Mouse (Mus musculus) E14TG2a.4 (cell line): ENCODE measurements around the gene Osbpl3.

Experiments used
- CTCF ChIP-seq: conservative IDR thresholded peaks from 2 replicates; pipeline ENCODE4 v1.5.1; 2014; ENCODE audit warnings: low read length
- NANOG ChIP-seq: IDR thresholded peaks from 2 replicates; pipeline ENCODE4 v1.6.1; 2014; ENCODE audit warnings: borderline replicate concordance, low read length, mixed read lengths
- POU5F1 ChIP-seq: IDR thresholded peaks from 2 replicates; pipeline ENCODE4 v1.6.1; 2014; ENCODE audit warnings: low read length, borderline replicate concordance

DNA sequence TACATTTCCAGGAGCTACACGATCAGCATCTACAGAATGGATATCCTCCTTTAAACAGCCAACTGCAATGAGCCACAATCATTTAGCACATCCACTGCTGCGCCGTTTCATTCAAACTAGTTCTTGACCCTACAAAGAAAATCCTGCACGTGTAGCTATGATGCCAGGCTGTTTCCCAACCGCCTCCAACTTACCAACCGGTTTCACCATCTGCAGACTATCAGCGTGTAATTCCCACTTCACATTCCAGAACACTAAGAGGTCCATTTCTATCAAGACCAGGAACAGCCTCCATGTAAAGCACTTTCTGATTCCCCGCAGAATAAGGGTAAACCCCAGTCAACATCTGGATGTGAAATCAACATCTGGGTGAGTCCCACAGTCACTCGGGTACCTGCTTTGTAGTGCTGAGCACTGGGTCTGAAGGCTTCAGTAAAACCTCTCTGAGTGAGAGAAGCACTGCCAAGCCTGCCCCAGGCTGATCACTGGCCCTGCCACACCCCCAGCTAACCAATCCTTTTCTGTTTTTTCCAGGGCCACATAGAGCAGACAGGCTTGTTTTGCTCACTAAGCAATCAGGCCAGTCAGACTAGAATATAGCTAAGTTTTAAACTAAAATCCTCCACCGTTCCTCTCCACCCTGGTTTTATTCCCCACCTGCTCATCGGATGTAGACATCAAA lies 28.8 kb downstream of the Osbpl3 start:
- TF ChIP-seq CTCF, result no peak
- TF ChIP-seq NANOG, result no peak
- TF ChIP-seq POU5F1, result no peak
